Mouse (Mus musculus) stomach, postnatal 0 days (tissue): Measurements from ENCODE around the gene Pex11a.

Source experiments
- CTCF ChIP-seq: IDR thresholded peaks from 2 replicates; pipeline ENCODE4 v1.5.1; 2016; ENCODE audit warnings: antibody characterized with exemption, low read depth, mild to moderate bottlenecking, moderate library complexity
- EP300 ChIP-seq: optimal IDR thresholded peaks from 2 replicates; pipeline ENCODE3; 2016; ENCODE audit warnings: antibody characterized with exemption

DNA sequence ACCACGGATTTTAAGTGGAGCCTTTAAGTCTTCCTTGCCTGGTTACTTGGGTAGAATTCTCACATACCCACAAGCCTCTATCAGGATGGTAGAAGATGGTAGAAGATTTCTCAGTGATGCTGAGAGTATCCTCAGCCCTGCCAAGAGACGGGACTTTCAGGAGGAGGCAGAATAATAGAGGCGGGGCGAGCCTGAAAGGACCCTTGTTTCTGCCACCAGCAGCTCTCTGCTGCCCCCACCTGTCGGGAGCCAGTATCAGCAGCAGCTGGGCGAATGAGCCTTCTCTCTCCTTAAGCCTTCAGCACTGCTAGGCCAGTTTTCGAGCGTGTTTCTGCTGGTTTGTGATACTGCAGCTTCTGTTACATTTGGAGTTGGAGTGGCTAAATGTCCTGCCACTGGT, 13.8 kb downstream of the Pex11a start:
- TF ChIP-seq CTCF (peak; percentile 87), EP300 (no peak)
